Mouse (Mus musculus) thymus, postnatal 36 days (tissue): ENCODE measurements around the gene Nf2.

Experiments used
- DNase-seq, 2 experiments: peaks; one replicate each; pipeline ENCODE4 v3.0.0; 2022; ENCODE audit warnings: mixed read lengths in 2 of 2

The Nf2 gene

GRCm38 (mm10) chr11:4740785-4741184 lies 108.6 kb downstream of the Nf2 start:
- DNase-seq: no peak

DNA sequence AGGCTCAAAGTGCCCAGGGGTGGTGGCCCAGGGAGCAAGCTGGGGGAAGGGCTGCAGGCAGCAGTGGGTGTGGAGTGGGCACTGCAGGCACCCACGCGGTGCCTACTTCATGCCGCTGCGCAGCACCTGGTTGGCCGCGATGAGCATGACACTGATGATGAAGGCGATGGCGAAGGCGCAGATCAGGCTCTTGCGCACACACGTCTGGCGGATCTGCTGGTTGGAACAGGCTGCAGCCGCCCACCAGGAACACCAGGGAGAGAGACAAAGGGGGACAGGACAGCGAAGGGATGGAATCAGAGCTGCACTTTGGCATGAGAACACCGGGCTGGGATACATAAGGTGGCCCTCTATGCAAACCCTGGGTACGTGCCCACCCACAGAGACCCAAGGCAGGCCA lies 110.6 kb downstream of the Nf2 start:
- no peak for DNase-seq

DNA sequence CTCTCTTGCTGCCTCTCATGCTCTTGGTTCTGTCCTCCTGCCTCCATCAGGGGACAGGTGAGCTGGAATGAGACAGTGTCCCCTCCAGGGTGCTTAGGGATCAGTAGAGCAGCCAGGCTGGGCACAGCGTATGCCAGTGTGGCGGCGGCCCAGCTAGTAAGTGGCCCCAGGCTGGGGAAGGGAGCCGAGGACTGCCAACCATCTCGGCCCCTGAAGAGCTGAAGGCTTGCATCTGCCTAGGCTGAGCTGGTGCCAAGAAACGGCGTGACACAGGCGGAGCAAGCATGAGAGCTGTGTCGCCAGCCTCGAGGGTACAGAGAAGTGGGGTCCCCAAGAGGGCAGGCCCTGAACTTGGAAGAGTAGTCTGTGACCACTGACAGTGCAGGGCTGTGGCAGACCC lies 111.7 kb downstream of the Nf2 start:
- DNase-seq: no peak

DNA sequence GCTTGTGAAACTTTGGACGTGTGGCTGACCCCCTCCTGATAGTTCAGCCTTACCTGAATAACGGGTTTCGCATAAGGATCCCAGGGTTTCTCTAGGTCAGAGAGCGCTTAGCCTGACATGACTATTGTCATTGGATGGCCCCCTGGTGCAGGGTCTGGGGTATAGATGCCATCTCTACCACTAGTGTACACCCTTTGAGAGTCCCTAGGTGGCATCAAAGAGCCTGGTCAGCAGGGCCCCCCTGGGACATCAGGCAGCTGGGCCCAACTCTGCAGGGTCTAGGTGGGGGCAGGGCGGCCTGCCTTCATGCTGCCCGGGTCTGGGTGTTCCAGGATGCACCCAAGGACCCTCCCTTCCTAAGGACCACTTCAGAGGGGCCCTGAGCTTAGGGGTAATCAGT lies 113.0 kb downstream of the Nf2 start:
- DNase-seq: no peak

GRCm38 (mm10) chr11:4734179-4734578 lies 115.2 kb downstream of the Nf2 start:
- no peak for DNase-seq

- DNase-seq: no peak
Measured at GRCm38 (mm10) chr11:4731781-4732180, 117.6 kb downstream of the Nf2 start.

DNA sequence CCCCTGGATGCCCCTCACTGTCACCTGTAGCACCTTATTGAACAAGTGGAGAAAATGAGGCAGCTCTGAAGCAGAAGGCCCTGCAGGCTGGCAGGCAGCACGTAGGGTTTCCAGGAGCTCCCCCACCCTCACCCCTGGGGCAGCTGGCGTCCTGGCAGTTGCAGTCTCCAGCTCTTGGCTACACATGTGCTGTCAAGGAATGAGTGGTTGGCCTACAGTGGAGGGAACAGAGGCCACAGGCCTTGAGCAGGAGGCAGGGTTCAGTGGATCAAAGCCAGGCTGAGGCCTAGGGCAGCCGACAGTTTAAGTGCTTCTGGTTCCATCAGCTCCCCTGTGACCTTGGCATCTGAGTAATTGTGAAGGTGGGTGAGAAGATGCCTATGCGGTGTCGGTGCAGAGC lies 118.4 kb downstream of the Nf2 start:
- no peak for DNase-seq

DNA sequence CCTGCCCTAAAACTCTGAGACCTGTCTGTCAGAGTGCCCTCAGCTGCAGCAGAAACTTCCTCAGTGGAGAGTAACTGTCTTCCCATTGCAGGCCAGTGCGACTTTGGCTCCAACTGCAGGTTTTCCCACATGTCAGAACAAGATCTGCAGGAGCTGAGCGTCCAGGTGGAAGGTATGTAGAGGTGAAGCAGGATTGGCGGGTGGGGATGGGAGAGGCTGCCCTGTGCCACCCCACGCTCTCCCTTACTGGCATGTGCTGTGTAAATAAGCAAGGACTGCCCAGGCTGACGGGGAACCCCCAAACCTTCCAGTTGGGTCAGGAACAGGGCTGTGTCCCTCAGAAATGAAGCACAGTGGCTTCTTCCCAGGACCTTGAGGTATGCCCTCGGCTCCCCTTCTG lies 119.2 kb downstream of the Nf2 start:
- no peak for DNase-seq

GRCm38 (mm10) chr11:4729603-4730002 lies 119.7 kb downstream of the Nf2 start:
- DNase-seq: no peak

GRCm38 (mm10) chr11:4721728-4722127 lies 127.6 kb downstream of the Nf2 start:
- no peak for DNase-seq

DNA sequence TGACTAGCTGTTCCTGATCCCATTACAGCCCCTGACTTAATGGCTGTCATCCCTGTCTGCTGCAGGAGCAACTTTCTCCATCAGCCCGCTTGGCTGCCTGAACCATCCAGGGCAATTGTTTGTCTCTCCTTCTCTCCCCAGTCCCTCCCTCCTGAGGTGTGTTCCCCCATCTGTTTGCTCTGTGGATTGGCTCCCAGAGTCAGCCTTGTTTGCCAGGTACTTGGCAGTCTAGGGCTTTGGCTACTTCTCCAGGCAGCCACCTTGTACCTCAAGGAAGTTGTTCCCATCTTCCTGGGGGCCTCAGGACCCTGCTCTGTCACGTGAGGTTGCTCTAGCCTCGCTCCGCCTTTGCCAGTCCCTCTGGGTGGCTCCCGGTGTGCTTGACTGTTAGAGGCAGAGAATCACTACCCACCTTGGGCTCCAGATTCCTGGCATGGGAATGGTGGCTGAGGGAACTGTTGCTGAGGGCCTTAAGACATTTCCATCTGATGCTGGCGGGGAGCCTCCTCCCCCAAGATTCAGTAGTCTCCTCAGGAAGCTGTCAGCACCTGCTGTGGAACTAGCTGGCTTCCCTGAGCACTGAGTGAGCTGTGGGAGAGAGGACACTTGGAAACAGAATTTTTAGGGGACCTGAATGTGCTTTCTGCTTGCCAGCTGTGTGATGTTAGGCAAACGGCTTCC lies 128.3 kb downstream of the Nf2 start:
- no peak for DNase-seq

DNA sequence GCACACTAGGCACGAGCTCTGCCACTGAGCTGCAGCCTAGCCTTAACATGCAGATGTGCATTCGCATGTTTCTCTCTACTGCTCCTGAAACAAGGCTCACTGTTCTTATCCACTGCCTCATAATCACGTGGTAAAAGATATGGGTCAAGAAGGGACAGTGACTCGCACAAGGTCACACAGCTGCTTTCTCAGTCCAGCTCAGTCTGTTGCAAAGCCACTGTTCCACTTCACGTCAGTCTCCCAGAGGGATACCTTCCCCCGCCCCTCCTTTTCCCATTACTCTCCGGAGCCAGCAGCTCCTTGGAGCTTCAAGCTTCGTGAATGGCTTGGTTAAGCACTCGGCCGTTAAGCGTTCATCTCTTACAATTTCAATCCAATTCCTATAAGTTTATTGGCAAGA lies 128.9 kb downstream of the Nf2 start:
- no peak for DNase-seq

DNA sequence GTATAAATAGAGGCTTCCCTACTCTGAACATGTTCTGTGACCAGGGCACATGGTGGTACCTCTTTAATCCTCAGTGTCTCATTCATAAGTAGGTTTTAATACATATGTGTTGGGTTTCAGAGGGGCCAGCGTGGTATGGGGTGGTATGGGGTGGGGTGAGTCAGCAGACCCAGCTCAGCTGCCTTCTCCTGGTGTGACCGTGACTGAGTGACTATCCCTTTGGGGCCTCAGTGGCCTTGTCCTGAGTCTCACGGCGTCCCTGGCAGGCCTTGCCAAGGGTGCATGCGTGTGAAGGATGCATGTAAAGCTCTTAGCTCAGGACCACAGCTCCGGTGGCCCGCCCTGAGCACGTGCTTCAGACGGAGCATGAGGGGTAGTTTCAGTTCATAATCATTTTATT lies 129.4 kb downstream of the Nf2 start:
- no peak for DNase-seq

GRCm38 (mm10) chr11:4718548-4718947 lies 130.8 kb downstream of the Nf2 start:
- DNase-seq: no peak

DNA sequence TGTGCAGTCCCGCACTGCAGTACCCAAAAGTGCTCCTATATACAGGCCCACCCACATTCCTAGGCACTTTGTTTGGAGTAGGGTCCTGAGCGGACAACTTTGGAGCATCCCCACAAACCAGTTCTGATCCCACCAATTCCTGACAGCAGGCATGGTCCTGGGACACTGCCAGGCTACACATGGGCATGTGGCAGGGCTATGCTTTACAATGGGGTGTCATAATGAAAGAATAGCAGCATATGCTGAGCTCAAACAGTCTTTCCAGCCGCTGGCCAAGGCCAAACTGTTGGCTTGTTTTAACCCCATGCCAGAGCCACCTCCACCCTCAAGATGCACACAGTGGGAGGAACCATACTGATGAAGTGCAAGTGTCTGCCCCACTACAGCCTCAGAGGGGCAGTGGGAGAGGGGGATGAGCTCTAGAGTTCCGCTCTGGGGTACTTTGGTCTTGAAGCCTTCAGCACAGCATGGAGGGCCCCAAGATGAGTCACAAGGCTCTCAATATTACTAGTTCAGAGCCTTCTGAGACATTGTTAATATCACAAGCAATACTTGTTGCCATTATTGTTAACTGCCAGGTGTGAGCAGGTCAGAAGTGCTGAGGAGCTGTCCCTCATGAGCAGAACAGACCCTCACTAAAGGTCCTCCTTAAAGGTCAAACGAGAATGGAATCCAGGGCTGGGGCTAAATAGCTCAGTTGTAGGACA lies 132.7 kb downstream of the Nf2 start:
- DNase-seq: no peak
